Mouse (Mus musculus): ENCODE data around the gene Ppp4r3a. TPM values are rescaled to one million over a fixed set of nuclear protein-coding genes. Genes with fewer than 3 reads are reported as not detected.

The Ppp4r3a gene
- total RNA-seq, 2 experiments from 2014 or later, result 39.4 to 39.6 TPM

- intact Hi-C loops (cut with DNase I), result no loop called here
- no peak for DNase-seq (ENCODE audit: low spot score in 2 of 2)
These were observed 85.5 kb downstream of the Ppp4r3a start for GRCm38 (mm10) chr12:100997830-100998563.

GRCm38 (mm10) chr12:100996378-100996898, 87.1 kb downstream of the Ppp4r3a start:
- intact Hi-C loops (cut with DNase I), result no loop called here
- peak; percentile 51 to 75 for DNase-seq (ENCODE audit: low spot score in 2 of 2)

- DNase-seq (ENCODE audit: low spot score in 2 of 2), result no peak
These were observed 87.7 kb downstream of the Ppp4r3a start for GRCm38 (mm10) chr12:100995607-100996377.

GRCm38 (mm10) chr12:100994140-100995015, 89.1 kb downstream of the Ppp4r3a start:
- DNase-seq (ENCODE audit: low spot score in 2 of 2), result no peak
- intact Hi-C loops (cut with DNase I), result no loop called here

More at GRCm38 (mm10) chr12:100995607-100996377, 87.7 kb downstream of the Ppp4r3a start:
- intact Hi-C loops (cut with DNase I), result no loop called here

- intact Hi-C loops (cut with DNase I), result no loop called here
- DNase-seq (ENCODE audit: low spot score in 2 of 2), result no peak
These were observed 90.4 kb downstream of the Ppp4r3a start for GRCm38 (mm10) chr12:100993146-100993545.

- intact Hi-C loops (cut with DNase I), result no loop called here
- no peak for DNase-seq (ENCODE audit: low spot score in 2 of 2)
These were observed 91.0 kb downstream of the Ppp4r3a start for GRCm38 (mm10) chr12:100992505-100992904.

GRCm38 (mm10) chr12:100991119-100991518, 92.4 kb downstream of the Ppp4r3a start:
- intact Hi-C loops (cut with DNase I), result no loop called here
- no peak for DNase-seq (ENCODE audit: low spot score in 2 of 2)

- DNase-seq (ENCODE audit: low spot score in 2 of 2), result no peak
- intact Hi-C loops (cut with DNase I), result no loop called here
These were observed 93.2 kb downstream of the Ppp4r3a start for GRCm38 (mm10) chr12:100990291-100990690.

- DNase-seq (ENCODE audit: low spot score in 2 of 2), result no peak
- intact Hi-C loops (cut with DNase I), result loop anchor here (2.0 kb wide), 1 partner anchor 39 kb away; the partner anchor contains the start of gene Ccdc88c
These were observed 93.7 kb downstream of the Ppp4r3a start for GRCm38 (mm10) chr12:100989780-100990288.

Small RNA genes within 50 kb of the gene (microRNA-seq; reads per million reads assigned to microRNA genes)
- gene Mir1190, result 0 reads per million in 2 experiments

Other genes starting within 250 kb of the Ppp4r3a start
- gene Gpr68, start 175.5 kb downstream of the Ppp4r3a start, total RNA-seq (2021), result 1 to 10 TPM; 6.1 to 8.3 TPM
- 10 to 100 TPM; 21.6 to 22.4 TPM for gene Ccdc88c, start 54.6 kb downstream of the Ppp4r3a start, total RNA-seq (2021)

Data from left cerebral cortex, postnatal 14 days (tissue).